Mouse (Mus musculus): Measurements from ENCODE around the gene Slc22a15.

Gene Slc22a15

GRCm38 (mm10) chr3:101916525-101916924, 7.7 kb downstream of the Slc22a15 start:
- peak; percentile 52 for DNase-seq (ENCODE audit: low read depth)

- DNase-seq (ENCODE audit: low read depth) = no peak
Measured at GRCm38 (mm10) chr3:101915048-101915801, 9.0 kb downstream of the Slc22a15 start.

GRCm38 (mm10) chr3:101914266-101914665, 10.0 kb downstream of the Slc22a15 start:
- DNase-seq (ENCODE audit: low read depth) = peak; percentile 59

- DNase-seq (ENCODE audit: low read depth) = no peak
Measured at GRCm38 (mm10) chr3:101912041-101912440, 12.2 kb downstream of the Slc22a15 start.

GRCm38 (mm10) chr3:101907049-101907448, 17.2 kb downstream of the Slc22a15 start:
- no peak for DNase-seq (ENCODE audit: low read depth)

GRCm38 (mm10) chr3:101904776-101905175, 19.5 kb downstream of the Slc22a15 start:
- DNase-seq (ENCODE audit: low read depth) = no peak

GRCm38 (mm10) chr3:101903091-101903490, 21.2 kb downstream of the Slc22a15 start:
- no peak for DNase-seq (ENCODE audit: low read depth)

GRCm38 (mm10) chr3:101902344-101902743, 21.9 kb downstream of the Slc22a15 start:
- no peak for DNase-seq (ENCODE audit: low read depth)

- no peak for DNase-seq (ENCODE audit: low read depth)
Measured at GRCm38 (mm10) chr3:101897377-101897974, 26.8 kb downstream of the Slc22a15 start.

- DNase-seq (ENCODE audit: low read depth) = peak; percentile 82
Measured at GRCm38 (mm10) chr3:101896893-101897292, 27.4 kb downstream of the Slc22a15 start.

- DNase-seq (ENCODE audit: low read depth) = no peak
Measured at GRCm38 (mm10) chr3:101895376-101895910, 28.8 kb downstream of the Slc22a15 start.

- no peak for DNase-seq (ENCODE audit: low read depth)
Measured at GRCm38 (mm10) chr3:101885591-101885990, 38.7 kb downstream of the Slc22a15 start.

GRCm38 (mm10) chr3:101885041-101885440, 39.2 kb downstream of the Slc22a15 start:
- no peak for DNase-seq (ENCODE audit: low read depth)

- DNase-seq (ENCODE audit: low read depth) = peak; percentile 33
Measured at GRCm38 (mm10) chr3:101883902-101884301, 40.4 kb downstream of the Slc22a15 start.

- DNase-seq (ENCODE audit: low read depth) = no peak
Measured at GRCm38 (mm10) chr3:101881721-101882120, 42.5 kb downstream of the Slc22a15 start.

- DNase-seq (ENCODE audit: low read depth) = peak; percentile 9
Measured at GRCm38 (mm10) chr3:101880818-101881217, 43.4 kb downstream of the Slc22a15 start.

GRCm38 (mm10) chr3:101878136-101878535, 46.1 kb downstream of the Slc22a15 start:
- DNase-seq (ENCODE audit: low read depth) = no peak

GRCm38 (mm10) chr3:101876459-101877285, 47.6 kb downstream of the Slc22a15 start:
- no peak for DNase-seq (ENCODE audit: low read depth)

- no peak for DNase-seq (ENCODE audit: low read depth)
Measured at GRCm38 (mm10) chr3:101875258-101875920, 48.9 kb downstream of the Slc22a15 start.

- no peak for DNase-seq (ENCODE audit: low read depth)
Measured at GRCm38 (mm10) chr3:101873061-101873675, 51.1 kb downstream of the Slc22a15 start.

- DNase-seq (ENCODE audit: low read depth) = no peak
Measured at GRCm38 (mm10) chr3:101871951-101872350, 52.3 kb downstream of the Slc22a15 start.

Data from induced T-regulatory cell, adult 2 months (primary cell).